Mouse (Mus musculus): ENCODE measurements around the gene Clcn7. TPM values are rescaled to one million over a fixed set of nuclear protein-coding genes. Genes with fewer than 3 reads are reported as not detected.

Clcn7 gene
- 24.7 and 25.7 TPM in 2 replicates for polyA plus RNA-seq (2012; rRNA removed)

DNA sequence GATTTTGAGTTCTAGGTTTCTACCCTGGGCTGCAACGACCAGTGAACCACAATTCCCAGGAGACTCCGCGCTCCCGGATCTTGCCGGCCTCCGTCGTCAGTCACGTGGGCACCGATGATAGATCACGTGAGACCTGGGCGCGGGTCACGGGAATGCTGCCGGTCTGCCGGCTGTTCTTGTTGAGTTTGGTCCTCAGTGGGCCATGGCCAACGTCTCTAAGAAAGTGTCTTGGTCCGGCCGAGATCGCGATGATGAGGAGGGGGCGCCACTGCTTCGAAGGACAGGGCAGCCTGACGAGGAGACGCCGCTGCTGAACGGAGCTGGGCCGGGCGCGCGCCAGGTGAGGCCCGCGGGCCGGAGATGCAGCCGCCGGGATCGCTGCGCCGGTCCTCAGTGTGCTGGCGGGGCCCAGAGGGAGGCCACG, at the start of gene Clcn7:
TSS of gene Clcn7 (plus strand) at position 117 of the 424 bp plus-strand sequence.

DNA sequence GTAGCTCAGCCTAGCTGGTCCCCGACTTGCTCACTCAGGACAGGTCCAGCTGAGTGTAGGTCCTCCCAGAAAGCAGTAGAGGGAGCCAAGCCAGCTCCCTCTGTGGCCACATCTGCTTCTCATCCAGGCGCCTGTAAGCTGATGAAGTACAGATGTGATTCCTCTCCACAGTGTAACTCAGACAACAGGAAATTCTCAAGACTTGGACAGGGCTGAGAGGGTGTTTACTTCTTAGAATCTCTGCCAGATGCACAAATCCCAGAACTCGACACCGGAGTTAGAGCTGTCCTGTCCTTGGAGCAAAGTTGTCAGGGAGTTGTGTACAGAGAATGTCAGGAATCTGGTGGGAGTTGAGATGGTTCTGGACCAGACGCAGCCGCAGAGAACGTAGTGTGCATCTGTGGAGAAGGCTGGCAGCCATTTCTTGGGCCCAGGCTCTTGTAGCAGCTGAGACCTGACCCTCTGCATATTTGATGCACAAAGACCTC, 49.7 kb upstream of the Clcn7 start, which contains the start of gene Tmem204:
TSS of gene Tmem204 (minus strand) at position 148 of the 488 bp plus-strand sequence.

DNA sequence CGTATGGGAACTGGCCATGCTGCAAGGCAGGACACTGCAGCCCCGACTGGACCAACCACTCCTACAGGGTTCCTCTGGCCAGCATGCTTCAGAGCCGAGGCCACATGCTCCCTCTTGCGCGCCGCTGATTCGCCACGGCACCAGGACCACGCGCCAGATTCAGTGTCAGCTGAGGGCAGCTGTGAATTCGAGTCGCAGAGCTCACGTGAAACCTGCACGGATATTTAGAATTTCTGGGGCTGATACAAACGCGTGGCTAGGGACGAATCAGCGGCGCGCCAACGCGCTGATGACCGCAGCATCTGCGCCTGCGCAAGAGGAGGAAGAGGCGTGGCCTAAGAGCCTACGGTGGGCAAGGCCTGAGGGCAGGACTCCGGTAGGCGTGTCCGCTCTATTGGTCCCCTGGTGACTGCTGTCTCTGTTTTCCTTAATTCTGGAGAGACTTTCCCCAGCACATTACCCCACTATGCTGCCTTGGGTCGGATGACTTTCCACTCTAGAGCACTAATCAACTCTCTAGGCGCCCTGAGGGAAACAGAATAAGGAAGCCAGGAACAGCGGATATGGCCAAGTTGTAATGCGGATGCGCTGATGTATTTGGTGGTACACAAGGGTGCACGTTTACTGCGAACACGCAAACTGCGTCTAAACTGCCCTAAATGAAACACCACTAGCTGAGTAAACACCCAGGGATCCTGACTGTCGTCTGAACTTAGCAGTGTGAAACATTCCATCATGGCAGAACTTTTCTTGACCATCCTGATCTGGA, 17.3 kb upstream of the Clcn7 start, which contains the start of gene Telo2:
TSS of gene Telo2 (minus strand) at position 304 of the 769 bp plus-strand sequence.

DNA sequence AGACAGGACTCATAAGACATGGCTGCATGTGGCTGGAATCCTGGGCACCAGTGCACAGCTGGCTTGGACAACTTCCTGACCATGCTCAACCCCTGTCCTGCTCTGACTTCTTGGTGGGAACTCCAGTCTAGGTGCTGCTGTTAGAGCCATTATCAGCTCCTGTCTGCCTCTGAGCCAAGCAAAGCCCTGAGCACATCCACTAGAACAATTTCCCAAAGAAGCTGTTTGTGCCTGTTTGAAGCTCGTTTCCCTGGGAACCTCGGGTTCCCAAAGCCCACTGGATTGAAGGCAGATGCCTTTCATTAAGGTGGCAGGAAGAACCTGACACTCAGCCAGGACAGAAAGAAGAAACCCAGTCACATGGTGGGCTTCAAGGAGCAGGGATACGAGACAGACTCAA, 12.8 kb upstream of the Clcn7 start, which contains the start of gene Ptx4:
TSS of gene Ptx4 (plus strand) at position 355 of the 400 bp plus-strand sequence.

DNA sequence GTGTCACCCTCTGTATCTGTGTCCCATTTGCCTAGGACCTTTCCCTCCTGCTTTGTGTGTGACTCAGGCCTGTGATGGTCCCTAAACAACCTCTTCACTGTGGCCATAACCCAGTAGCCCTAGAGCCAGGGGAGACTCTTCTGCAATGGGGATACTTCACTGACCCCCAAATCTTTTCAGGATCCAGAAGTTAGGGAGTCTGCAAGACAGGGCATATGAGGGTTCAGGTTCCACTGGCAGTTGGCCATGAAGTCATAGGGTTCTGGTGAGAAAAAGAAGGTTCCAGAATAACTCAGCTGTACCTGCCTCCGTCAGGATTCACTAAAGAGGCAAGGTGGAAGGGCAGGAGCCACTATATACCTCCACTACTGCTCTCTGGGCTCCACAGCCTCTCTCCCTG, 29.0 kb downstream of the Clcn7 start, which contains the start of gene Ccdc154:
TSS of gene Ccdc154 (plus strand) at position 301 of the 400 bp plus-strand sequence.

DNA sequence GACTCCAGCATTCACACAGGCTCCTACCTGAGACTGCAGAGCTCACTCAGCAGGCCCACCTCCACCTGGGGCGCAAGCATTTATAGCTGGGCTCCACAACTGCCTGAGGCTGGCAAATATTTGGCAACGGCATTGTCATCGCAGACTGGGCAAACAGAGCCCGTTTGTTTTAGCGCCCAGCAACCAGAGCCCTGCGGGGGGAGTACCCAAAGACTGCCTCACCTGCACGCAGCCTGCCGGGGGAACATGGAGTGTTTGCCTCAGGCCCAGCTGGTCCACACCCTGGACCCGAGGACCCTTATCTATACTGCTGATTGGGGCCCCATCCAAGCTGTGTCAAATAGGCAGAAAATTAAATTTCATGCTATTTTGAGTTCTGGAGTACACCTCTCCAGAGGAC, 42.2 kb downstream of the Clcn7 start, which contains the start of gene Gm38655:
TSS of gene Gm38655 (minus strand) at position 61 of the 400 bp plus-strand sequence.

DNA sequence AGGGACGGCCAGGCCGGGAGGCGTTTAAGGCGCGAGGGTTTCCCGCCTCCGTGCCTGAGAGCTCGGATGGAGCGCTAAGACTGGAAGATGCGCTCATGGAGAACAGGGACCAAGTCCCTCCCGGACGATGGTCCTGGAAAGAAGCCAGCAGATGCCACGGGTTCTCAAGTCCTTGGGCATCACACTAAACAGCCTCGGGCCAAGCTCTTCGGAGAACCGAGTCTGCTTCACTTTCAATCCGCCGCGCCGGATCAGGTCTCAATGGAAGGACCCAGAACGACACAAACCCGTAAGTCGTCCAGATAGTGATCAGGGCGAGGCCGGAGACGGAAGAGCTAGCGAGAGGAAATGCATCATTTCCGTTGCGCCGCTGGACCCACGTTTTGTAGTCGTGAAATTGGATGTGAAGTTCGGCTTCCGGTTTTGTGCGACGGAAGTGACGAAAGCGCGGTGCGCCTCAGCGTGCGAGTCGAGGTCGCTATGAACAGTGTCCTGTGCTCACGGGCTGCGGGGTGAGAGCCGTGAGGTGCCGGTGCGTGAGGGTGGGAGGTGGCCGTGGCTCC, 51.0 kb downstream of the Clcn7 start, which contains the start of gene BC003965:
TSS of gene BC003965 (plus strand) at position 426 of the 563 bp plus-strand sequence.

DNA sequence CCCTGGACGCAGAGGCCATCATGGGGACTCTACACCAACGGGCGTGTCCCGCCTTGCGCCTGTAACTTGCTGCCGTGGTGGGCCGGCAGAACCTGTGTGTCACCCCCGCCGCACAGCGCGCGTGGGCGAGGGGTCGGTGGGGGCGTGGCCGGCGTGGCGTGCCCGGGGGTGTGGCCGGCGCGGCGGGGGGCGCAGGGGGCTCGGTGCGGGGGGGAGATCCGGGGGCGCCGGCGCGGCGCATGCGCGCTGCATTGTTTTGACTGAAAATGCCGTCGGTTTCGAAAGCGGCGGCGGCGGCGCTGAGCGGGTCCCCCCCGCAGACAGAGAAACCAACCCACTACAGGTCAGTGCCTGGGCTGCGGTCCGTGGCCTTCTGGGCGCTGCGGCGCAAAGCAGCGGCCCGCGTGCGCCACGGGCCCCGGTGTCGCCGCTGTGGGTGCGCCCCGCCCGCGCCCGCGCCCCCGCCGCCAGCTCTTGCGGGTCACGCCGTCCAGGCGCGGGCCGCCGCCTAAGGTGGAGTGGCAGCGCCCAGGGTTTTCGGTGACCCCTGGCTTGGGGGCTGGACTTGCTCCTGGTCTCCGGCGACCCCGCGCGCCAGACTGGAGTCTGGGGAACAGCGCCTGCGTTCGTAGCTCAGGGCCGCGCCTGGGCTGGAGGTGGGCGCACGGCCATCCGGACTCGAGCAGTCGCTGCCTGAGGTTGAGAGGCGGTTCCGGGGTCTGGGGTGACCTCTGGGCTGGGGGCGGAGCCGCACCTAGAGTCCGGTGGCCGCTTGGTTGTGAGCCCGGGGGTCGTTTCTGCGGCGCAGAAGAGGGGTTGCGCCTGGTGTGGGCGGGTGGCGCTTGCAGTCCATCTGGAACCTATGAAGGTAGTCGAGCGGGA, 55.2 kb downstream of the Clcn7 start, which contains the start of gene Unkl:
TSS of gene Unkl (plus strand) at position 248 of the 882 bp plus-strand sequence.

Other genes with a start within 250 kb of the Clcn7 start
- gene Nubp2, start 247.0 kb upstream of the Clcn7 start, polyA plus RNA-seq (2012; rRNA removed): 28.4 and 29.3 TPM in 2 replicates
- gene Spsb3, start 246.7 kb upstream of the Clcn7 start, polyA plus RNA-seq (2012; rRNA removed): 112 and 128 TPM in 2 replicates
- 40.2 and 43.2 TPM in 2 replicates for gene Eme2, start 238.3 kb upstream of the Clcn7 start, polyA plus RNA-seq (2012; rRNA removed)
- gene Mrps34, start 238.3 kb upstream of the Clcn7 start, polyA plus RNA-seq (2012; rRNA removed): 233 and 246 TPM in 2 replicates
- gene Nme3, start 236.9 kb upstream of the Clcn7 start, polyA plus RNA-seq (2012; rRNA removed): 66.8 and 90.4 TPM in 2 replicates
- 75.9 and 79.6 TPM in 2 replicates for gene Mapk8ip3, start 196.4 kb upstream of the Clcn7 start, polyA plus RNA-seq (2012; rRNA removed)
- 11.4 and 19.2 TPM in 2 replicates for gene Jpt2, start 172.7 kb upstream of the Clcn7 start, polyA plus RNA-seq (2012; rRNA removed)
- 13.7 and 13.8 TPM in 2 replicates for gene Cramp1l, start 117.6 kb upstream of the Clcn7 start, polyA plus RNA-seq (2012; rRNA removed)
- 9.6 and 10.6 TPM in 2 replicates for gene Ift140, start 117.3 kb upstream of the Clcn7 start, polyA plus RNA-seq (2012; rRNA removed)
- 22.1 and 24.6 TPM in 2 replicates for gene Tmem204, start 49.8 kb upstream of the Clcn7 start, polyA plus RNA-seq (2012; rRNA removed)
- 14.7 and 16.1 TPM in 2 replicates for gene Telo2, start 17.4 kb upstream of the Clcn7 start, polyA plus RNA-seq (2012; rRNA removed)
- 0.13 and 0.14 TPM in 2 replicates for gene Ptx4, start 12.6 kb upstream of the Clcn7 start, polyA plus RNA-seq (2012; rRNA removed)
- gene Ccdc154, start 29.1 kb downstream of the Clcn7 start, polyA plus RNA-seq (2012; rRNA removed): not detected in 2 replicates
- gene Gm38655, start 42.1 kb downstream of the Clcn7 start, polyA plus RNA-seq (2012; rRNA removed): 0.30 TPM in 1 of 2 replicates, not detected in the other
- gene BC003965, start 51.2 kb downstream of the Clcn7 start, polyA plus RNA-seq (2012; rRNA removed): 13.6 and 15.0 TPM in 2 replicates
- gene Unkl, start 55.0 kb downstream of the Clcn7 start, polyA plus RNA-seq (2012; rRNA removed): 11.5 and 12.7 TPM in 2 replicates
- gene Gnptg, start 106.7 kb downstream of the Clcn7 start, polyA plus RNA-seq (2012; rRNA removed): 26.5 and 30.4 TPM in 2 replicates
- 13.5 and 16.3 TPM in 2 replicates for gene Tsr3, start 106.8 kb downstream of the Clcn7 start, polyA plus RNA-seq (2012; rRNA removed)
- 11.4 and 13.3 TPM in 2 replicates for gene Baiap3, start 123.0 kb downstream of the Clcn7 start, polyA plus RNA-seq (2012; rRNA removed)
- gene Ube2i, start 141.2 kb downstream of the Clcn7 start, polyA plus RNA-seq (2012; rRNA removed): 80.8 and 81.0 TPM in 2 replicates
- gene Prss34, start 165.0 kb downstream of the Clcn7 start, polyA plus RNA-seq (2012; rRNA removed): not detected in 2 replicates
- gene Prss28, start 175.3 kb downstream of the Clcn7 start, polyA plus RNA-seq (2012; rRNA removed): not detected in 2 replicates
- gene Prss29, start 185.3 kb downstream of the Clcn7 start, polyA plus RNA-seq (2012; rRNA removed): not detected in 2 replicates
- gene Tpsab1, start 212.2 kb downstream of the Clcn7 start, polyA plus RNA-seq (2012; rRNA removed): not detected in 2 replicates
- 1.6 and 1.8 TPM in 2 replicates for gene Tpsb2, start 232.9 kb downstream of the Clcn7 start, polyA plus RNA-seq (2012; rRNA removed)
- gene Tpsg1, start 235.9 kb downstream of the Clcn7 start, polyA plus RNA-seq (2012; rRNA removed): 180 and 201 TPM in 2 replicates